Mouse (Mus musculus): ENCODE measurements at regions not wholly inside any gene's neighbourhood (a gene's known extent, or its start where the extent isn't known, plus 50 kb on each side); places are given as distances from the start of the nearest gene placed in this dataset.

GRCm38 (mm10) chr10:95124476-95124875 lies 179.8 kb upstream of the Plxnc1 start:
- DNase-seq (ENCODE audit: low read depth, low spot score) = no peak

DNA sequence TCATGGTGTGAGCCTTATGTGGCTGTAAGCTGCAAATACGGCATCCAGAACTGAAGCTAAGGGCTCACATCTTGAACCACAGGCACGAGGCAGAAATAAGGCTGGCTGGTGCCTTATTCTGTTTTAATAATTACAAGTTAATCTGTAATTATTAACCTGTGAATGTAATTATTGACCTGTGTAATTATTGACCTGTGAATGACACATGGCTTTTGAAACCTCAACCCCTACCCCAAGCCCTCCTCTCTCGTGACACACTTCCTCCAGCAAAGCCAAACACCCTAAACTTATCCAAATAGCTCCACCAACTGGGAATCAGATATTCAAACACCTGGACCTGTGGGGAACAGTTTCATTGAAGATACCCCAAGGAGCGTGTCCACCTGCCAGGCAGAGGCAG lies 175.4 kb upstream of the Plxnc1 start:
- no peak for DNase-seq (ENCODE audit: low read depth, low spot score)

DNA sequence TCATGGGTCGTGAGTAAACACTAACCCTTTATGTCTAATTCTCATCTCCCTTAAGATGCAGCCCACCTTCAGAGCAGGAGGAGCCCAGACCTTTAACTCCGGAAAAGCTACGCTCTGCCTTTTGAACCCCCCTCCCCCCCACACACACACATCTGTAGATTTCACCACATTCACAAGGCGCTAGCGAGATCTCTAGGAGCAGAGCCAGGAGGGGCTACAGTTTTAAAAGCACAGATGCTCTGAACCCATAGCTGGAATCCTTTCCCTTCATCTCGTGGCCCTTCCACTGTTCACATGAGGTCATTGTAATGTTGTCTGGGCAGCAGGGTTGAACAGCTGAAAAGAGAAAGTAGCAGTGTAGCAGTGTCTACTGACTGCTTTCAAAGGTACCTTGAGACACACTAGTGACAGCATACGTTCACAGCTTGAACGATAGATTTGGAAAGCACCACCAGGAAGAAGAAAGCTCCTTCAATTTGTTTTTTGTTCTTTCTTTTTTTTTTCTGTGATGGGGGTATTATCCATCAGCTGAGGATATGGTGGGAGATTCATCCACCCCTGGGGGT lies 174.2 kb upstream of the Plxnc1 start:
- DNase-seq (ENCODE audit: low read depth, low spot score) = no peak

GRCm38 (mm10) chr10:95117731-95118212 lies 173.1 kb upstream of the Plxnc1 start:
- no peak for DNase-seq (ENCODE audit: low read depth, low spot score)

DNA sequence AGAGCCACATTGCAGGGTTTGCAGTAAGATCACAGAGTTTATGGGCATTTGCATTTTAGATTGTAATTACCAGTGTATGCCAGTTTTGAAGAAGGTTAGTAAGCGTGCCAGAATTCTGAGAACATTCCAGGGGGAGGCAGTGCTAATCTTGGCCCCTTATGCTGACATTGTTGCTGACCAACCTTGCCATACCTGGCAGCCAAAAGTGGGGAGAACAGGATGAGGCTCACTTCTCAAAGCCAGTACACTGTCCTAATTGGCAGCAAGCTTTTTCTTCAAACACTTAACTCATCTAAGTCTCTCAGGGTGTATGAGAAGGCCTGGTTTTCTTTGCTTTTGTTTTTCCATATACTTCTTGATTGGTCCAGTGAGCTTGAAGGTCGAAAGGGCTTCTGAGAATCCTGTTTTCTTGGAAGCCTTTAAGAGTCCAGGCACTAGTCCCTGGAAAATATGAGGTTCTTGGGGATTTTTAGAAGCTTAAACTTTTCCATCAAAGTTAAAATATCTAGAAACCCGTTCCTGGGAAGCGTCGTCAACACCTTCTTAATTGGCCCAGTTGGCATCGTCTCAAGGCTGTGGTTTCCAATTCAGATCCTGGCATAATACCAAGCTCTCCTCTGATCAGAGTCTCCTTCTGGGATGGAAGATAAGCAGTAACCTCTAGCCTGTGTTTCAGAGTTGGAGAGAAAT lies 172.6 kb upstream of the Plxnc1 start:
- DNase-seq (ENCODE audit: low read depth, low spot score) = no peak

DNA sequence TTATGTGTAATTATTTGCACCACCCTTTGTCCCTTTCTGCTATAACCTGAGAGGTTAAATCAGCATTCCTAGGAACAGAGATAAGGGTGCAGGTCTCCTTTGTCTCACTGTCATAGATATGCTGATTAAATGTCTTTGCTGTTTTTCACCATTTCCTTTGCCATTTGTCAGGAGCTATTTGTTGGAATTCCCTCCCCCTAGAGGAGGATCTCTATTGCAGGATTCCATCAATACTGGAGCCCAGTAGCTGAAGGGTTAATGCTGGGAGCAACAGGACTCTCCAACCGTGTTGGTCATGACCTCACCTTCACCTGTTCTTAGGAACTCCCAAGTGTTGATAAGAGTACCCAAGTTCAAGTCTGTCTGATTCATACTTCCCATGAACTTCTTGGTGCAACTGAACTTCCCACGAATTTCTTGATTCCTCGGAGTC lies 172.0 kb upstream of the Plxnc1 start:
- no peak for DNase-seq (ENCODE audit: low read depth, low spot score)

GRCm38 (mm10) chr10:95112837-95113388 lies 168.3 kb upstream of the Plxnc1 start:
- DNase-seq (ENCODE audit: low read depth, low spot score) = no peak

- DNase-seq (ENCODE audit: low read depth, low spot score) = no peak
Observed at GRCm38 (mm10) chr10:95112231-95112774, 167.7 kb upstream of the Plxnc1 start.

GRCm38 (mm10) chr10:95110786-95111185 lies 166.2 kb upstream of the Plxnc1 start:
- DNase-seq (ENCODE audit: low read depth, low spot score) = no peak

DNA sequence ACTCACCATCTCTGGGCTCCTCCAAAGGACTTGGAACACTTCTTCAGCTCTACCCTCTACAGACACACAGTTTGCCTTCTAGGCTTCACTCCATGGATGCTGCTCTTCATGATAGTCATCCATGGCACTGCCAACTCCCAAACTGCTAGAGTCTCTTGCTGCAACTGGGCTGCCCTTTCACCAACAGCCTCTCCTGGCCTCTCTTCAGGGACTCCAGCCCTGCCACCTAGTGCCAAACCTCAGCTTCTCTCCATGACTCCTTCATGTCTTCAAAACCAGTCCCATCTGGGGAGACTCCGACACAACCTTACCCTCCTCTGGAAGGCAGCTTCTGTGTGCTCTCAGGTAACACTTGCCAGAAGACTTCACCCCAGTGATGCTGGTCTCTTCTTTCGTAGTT lies 164.9 kb upstream of the Plxnc1 start:
- no peak for DNase-seq (ENCODE audit: low read depth, low spot score)

DNA sequence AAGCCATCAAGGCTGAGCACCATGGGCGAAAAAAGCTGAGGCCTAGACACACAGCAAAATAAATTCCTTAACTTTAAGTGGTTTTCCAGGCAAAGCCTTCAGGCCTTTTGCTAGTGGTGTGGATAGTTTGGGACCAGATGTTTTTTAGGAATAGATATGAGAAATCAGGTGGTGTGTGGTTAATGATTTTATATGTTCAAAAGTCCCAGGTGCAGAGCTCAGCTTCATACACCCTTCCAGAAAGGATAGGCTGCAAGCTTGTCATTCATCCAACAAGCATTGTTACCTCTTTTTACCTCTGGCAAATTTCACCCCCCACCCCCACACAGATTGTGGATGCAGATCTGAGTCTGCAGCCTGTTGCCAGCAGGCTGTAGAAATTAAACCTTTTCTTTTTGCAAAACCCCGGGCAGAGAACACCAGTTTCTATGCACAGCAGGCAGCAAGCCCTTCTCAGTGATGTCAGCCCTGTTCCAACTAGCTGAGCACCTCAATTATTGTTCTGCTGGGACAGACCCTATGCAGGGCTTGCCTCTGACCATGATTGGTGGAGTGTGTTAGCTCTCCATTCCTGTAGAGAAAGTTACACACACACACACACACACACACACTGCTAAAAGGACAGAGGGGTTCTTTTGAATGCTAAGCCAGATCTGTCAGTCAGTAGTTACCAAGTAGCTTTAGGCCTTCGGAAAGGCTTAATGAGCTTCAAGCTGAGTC lies 163.1 kb upstream of the Plxnc1 start:
- no peak for DNase-seq (ENCODE audit: low read depth, low spot score)

DNA sequence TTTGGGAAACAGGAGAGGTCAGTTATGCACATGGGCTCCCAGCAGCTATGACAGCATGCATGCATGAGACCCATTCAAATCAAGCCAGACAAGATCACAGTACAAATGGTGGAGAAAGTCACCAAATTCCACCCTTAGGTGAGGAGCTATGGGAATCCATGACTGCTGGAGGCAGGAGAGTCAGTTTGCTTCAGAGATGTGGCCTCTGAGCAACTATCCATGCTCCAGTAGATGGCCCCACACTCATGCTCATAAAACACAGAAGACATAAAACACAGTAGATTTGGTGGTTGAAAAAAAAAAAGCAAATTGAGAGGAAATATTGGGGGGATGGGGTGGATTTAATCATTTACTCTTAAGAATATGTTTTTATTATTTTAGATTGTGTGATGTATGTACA lies 159.2 kb upstream of the Plxnc1 start:
- no peak for DNase-seq (ENCODE audit: low read depth, low spot score)

- DNase-seq (ENCODE audit: low read depth, low spot score) = no peak
Observed at GRCm38 (mm10) chr10:95102981-95103380, 158.3 kb upstream of the Plxnc1 start.

DNA sequence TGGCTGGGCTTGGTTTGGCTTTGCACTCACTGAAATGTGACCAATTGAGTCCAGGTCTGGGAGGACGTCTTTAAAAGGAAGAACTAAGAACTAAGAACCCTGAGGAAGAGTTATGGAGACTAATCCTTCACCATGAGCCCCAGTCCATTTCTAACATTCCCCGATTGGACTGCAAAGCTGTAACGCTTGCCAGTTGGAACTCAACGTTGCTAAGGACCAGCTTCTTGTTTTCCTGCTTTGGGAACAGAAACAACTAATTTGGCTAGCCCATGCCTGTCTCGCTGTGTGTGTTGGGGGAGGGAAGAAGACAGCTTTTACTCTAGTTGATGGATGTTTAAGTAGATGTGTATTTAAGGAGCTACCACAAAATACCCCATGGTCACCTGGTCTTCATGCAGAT lies 155.3 kb upstream of the Plxnc1 start:
- DNase-seq (ENCODE audit: low read depth, low spot score) = no peak

- DNase-seq (ENCODE audit: low read depth, low spot score) = no peak
Observed at GRCm38 (mm10) chr10:95095847-95096246, 151.2 kb upstream of the Plxnc1 start.

GRCm38 (mm10) chr10:95094771-95095170 lies 150.1 kb upstream of the Plxnc1 start:
- DNase-seq (ENCODE audit: low read depth, low spot score) = no peak

GRCm38 (mm10) chr10:95093266-95093665 lies 148.6 kb upstream of the Plxnc1 start:
- DNase-seq (ENCODE audit: low read depth, low spot score) = no peak

DNA sequence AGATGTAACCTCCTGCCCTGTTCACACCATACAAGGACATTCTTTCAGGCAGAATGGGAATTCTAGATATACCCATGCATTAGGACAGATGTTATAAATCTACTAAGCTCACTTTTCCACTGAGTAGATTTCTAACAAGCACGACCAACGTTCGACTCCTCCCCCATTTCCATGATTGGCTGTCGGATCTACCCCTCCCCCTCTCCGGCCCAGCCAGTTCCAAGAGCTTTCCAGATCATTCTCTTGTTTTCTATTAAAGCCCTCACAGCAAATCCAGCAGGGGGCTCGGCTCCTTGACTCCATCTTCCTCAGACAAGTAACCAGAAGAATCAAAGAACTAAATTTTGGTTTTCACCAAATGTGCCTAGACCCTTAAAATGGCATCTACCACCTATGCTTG lies 146.5 kb upstream of the Plxnc1 start:
- no peak for DNase-seq (ENCODE audit: low read depth, low spot score)

DNA sequence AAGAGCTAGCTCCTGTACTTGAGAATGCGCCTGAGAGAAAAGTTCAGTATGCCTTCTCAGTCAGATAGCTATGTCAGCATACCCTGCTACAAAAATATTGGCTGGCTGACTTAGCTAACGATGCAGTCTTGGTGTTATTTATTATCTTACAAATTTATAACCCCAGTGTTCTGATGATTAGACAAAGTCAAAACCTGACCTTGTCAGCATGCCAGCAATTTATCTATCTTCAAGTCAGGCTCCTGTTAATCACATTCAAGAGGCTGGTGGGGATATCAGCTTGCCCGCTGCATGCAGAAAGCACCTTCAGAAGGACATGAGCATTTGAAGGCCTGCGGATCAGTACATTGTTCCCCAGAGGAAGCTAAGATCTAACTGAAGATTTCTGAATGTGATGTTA lies 146.0 kb upstream of the Plxnc1 start:
- no peak for DNase-seq (ENCODE audit: low read depth, low spot score)

- no peak for DNase-seq (ENCODE audit: low read depth, low spot score)
Observed at GRCm38 (mm10) chr10:95090035-95090434, 145.4 kb upstream of the Plxnc1 start.

GRCm38 (mm10) chr10:95087864-95088570 lies 143.4 kb upstream of the Plxnc1 start:
- DNase-seq (ENCODE audit: low read depth, low spot score) = peak; percentile 63

GRCm38 (mm10) chr10:95086755-95087154 lies 142.1 kb upstream of the Plxnc1 start:
- no peak for DNase-seq (ENCODE audit: low read depth, low spot score)
